Mouse (Mus musculus): Measurements from ENCODE around the gene Zmym2.

Gene Zmym2

DNA sequence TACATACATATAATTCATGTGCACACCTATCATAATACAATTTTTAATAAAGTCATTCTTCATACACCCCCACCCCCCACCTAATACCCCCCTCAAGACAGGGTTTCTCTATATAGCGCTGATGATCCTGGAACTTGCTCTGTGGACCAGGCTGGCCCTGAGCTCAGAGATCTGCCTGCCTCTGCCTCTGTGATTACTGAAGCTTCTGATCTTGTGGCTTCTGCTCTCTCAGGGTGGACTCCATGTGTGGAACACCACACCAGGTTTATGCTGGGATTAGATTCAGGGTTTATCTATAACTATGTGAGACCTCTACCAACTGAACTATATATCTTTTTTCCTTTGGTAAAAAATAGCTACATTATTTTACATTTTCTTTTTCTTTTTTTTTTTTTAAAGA lies 10.1 kb downstream of the Zmym2 start:
- no peak for TF ChIP-seq GATA4 (IDR thresholded peaks at IDR 0.05; ENCODE audit: insufficient replicate concordance, low read length)

DNA sequence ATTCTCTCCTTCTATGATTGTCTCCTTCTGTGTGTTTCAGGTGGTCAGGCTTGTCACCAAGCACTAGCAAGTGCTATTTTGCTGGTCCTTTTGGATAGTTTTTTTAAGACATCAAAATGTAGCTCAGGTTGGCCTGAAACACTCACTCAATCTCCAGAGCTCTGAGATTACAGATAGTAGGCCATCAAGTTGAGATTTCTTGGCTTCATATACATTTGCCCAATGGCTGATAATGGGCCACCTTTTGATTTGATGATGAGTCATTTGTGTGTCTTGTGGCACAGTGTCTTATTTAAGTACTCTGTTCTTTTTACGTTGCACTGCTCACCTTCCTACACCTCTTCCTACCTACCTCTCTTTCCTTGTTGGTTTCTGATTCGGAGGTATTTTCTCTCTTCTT lies 11.0 kb downstream of the Zmym2 start:
- TF ChIP-seq GATA4 (IDR thresholded peaks at IDR 0.05; ENCODE audit: insufficient replicate concordance, low read length) = no peak

DNA sequence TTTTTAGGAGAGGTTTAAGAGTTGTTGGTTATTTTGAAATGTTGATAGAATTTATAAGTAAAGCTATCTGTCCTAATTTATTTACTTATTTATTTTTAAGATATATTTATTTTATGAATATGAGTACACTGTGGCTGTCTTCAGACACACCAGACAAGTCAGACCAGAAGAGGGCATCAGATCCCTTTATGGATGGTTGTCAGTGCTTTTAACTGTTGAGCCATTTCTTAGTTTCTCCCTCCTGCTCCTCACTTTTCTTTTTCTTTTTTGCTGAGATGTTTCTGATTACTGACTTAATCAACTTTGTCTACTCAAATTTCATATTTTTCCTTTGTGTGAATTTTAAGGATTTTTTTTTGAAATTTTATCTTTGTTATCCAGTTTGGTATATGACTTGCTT lies 13.2 kb downstream of the Zmym2 start:
- no peak for TF ChIP-seq GATA4 (IDR thresholded peaks at IDR 0.05; ENCODE audit: insufficient replicate concordance, low read length)

DNA sequence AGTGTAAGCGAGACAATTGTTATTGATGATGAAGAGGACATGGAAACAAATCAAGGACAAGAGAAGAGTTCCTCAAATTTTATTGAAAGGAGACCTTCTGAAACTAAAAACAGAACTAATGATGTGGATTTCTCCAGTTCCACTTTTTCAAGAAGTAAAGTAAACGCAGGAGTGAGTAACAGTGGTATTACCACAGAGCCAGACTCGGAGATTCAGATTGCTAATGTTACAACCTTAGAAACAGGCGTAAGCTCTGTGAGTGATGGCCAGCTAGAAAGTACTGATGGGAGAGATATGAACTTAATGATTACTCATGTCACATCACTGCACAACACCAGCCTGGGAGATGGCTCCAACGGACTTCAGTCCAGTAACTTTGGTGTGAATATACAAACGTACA lies 16.6 kb downstream of the Zmym2 start:
- TF ChIP-seq GATA4 (IDR thresholded peaks at IDR 0.05; ENCODE audit: insufficient replicate concordance, low read length) = no peak

DNA sequence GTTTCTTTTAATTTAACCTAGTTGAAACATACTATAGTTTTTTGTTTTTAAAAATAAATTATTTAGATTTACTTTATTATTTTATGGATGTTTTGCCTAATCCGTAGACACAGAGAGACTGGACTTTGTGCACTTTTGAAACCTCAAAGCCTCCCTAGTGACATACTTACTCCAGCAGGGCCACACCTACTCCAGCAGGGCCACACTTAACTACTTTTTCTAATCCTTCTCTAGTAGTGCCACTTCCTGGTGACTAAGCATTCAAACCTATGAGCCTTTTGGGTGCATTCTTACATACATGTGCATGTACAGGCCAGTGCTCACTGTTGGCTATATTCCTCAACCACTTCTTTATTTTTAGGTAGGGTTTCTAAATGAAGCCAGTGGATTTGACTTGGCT lies 19.2 kb downstream of the Zmym2 start:
- no peak for TF ChIP-seq GATA4 (IDR thresholded peaks at IDR 0.05; ENCODE audit: insufficient replicate concordance, low read length)

DNA sequence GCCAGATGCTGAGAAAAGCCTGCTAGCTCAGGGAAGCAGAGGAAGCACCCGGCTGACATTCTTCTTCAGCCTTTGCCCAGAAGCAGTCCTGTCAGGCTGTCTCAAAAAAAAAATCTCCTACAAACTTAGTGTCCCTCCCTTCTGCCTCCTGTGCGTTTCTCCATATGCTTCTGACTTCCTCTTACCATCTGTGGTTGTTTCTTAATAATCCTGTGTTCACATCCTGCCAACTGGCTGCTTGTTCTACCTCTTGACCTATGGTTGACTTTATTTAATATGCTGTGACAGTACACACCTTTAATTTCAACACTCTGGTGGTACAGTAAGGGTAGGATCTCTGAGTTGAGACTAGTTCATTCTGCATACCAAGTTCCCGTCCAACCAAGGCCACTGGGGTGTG lies 32.1 kb downstream of the Zmym2 start:
- no peak for TF ChIP-seq GATA4 (IDR thresholded peaks at IDR 0.05; ENCODE audit: insufficient replicate concordance, low read length)

DNA sequence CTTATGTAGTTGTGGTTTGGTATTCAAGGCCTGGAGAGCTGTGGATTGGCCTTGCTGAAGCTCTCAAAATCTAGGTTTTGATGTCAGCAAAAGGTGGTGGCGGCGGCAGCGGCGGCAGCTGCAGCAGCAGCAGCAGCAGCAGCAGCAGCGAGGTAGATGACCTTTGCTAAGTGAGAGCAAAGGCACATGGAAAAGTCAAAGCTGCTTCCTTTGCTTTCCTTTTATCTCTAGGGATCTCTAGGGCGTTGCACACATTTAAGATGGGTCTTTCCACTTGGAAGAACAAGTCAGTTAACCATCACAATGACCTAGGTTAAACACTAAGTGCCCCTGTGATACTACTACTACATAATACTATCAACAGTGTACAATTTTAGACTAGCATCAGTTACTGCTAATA lies 49.0 kb downstream of the Zmym2 start:
- no peak for TF ChIP-seq GATA4 (IDR thresholded peaks at IDR 0.05; ENCODE audit: insufficient replicate concordance, low read length)

DNA sequence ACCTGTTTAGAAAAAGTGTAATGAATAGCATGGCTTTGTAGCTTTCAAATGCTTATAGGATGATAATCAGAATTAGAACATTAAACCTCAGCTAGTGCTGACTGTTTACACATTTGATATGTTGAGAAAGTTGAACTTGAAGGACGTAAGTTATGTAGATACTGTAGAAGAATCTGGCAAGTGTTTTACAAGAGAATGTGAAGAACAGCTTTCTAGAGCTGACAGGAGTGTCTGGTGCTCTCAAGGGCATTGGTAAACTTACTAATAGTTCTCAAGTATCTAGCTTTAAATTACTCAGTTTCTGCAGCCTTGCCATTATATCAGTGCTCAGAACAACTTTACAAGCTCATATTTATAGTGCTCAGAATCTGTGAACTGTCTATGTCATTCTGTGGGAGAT lies 53.5 kb downstream of the Zmym2 start:
- TF ChIP-seq GATA4 (IDR thresholded peaks at IDR 0.05; ENCODE audit: insufficient replicate concordance, low read length) = no peak

DNA sequence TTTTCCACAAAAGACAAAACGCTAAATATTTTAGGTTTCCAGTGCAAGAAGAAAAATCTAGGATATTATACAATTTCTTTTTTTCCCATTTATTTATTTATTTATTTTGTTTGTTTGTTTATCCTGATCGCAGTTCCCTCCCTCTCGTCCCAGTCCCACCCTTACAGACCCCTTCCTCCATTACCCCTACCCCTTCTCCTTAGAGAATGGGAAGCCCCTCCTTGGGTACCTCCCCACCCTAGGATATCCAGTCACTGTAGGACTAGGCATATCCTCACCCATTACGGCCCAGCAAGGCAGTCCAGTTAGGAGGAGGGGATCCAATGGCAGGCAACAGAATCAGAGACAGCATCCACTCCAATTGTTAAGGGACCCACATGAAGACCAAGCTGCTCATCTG lies 66.5 kb downstream of the Zmym2 start:
- no peak for TF ChIP-seq GATA4 (IDR thresholded peaks at IDR 0.05; ENCODE audit: insufficient replicate concordance, low read length)

DNA sequence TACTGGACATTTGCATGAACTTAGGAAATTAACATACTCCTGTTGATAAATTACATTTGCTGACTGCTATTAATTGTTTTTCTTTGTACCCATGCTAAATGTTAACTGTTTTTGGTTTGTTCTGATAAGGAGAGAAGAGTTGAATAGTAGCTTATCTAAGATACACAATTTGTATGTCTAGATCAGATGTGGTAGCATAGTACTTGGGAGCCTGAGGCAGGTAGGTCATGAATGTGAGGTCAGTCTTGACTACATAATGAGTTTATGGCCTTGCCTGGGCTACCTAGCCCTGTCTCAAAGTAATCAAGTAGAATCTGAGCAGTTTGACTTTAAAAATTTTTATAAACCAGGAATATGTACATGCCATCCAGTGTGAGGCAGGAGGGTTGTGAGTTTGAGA lies 67.9 kb downstream of the Zmym2 start:
- no peak for TF ChIP-seq GATA4 (IDR thresholded peaks at IDR 0.05; ENCODE audit: insufficient replicate concordance, low read length)

DNA sequence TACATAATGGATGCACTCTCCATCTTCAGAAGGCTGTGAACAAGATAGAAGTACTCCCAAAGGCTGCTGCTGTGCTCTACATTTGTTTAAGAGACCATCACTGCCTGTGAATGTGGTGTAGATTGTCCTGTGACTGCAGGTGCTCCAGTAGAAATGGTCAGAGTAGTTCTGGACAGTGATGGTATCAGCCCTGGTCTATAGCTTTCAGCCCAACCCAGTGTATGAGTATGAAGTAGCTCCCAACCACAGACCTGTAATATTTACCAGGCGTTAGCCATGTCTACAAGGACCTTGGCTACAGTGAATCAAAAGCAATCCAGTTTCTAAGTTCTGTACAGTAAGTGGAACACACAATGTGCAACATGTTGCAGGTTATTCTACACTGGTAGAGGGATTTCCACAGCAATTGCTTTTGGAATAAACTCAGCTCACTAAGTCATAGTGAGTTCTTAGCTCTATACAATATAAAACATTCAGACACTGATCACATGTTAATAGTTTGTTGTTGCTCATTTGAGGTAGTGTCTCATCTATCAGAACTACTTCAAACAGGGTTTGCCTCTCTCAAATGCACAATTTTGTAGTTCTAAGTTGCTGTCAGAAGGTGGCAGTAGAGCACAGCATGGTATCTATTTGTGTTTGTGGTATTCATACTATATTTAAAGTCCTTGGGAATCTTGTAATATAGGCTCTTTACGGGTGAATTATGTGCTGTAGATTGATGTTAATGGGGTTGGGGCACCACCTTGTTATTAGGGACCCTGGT lies 77.7 kb downstream of the Zmym2 start:
- no peak for TF ChIP-seq GATA4 (IDR thresholded peaks at IDR 0.05; ENCODE audit: insufficient replicate concordance, low read length)

DNA sequence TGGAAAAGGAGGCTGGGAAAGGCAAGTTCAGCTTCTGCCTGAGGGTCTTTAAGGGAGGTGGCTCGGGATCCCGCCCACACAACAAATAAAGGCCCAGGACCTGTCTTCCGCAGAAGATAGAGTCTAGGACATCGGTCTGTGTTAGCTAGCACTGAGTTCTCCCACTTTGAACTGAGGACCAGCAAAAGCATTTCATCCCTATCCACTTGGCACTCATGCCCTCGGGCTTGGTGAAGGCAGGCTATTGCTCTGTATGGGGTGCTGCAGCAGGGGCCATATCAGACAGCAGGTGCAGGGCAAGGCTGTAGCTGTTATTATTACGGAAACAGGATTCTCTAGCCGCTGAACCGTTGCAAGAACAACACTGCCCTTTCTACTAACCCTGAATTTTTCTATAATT lies 83.2 kb downstream of the Zmym2 start:
- TF ChIP-seq GATA4 (IDR thresholded peaks at IDR 0.05; ENCODE audit: insufficient replicate concordance, low read length) = no peak

DNA sequence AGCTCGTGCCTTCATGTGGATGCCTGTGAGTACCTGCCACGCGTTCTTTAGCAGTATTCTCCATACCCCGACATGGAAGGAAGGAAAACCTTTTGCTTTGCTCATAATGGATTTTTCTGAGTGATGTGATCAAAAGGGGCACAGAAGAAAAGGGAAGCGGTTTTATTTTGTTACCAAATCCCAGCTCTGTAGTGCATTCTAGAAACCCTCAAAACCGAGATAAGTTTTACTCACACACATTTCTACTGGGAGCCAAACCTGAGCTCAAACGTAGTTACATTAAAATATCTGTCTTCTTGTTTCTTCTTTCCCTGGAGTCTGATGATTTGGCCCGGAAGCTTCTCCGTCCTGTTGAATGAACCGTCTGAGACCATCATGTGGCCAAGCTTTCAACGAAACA lies 83.7 kb downstream of the Zmym2 start:
- TF ChIP-seq GATA4 (IDR thresholded peaks at IDR 0.05; ENCODE audit: insufficient replicate concordance, low read length) = no peak

DNA sequence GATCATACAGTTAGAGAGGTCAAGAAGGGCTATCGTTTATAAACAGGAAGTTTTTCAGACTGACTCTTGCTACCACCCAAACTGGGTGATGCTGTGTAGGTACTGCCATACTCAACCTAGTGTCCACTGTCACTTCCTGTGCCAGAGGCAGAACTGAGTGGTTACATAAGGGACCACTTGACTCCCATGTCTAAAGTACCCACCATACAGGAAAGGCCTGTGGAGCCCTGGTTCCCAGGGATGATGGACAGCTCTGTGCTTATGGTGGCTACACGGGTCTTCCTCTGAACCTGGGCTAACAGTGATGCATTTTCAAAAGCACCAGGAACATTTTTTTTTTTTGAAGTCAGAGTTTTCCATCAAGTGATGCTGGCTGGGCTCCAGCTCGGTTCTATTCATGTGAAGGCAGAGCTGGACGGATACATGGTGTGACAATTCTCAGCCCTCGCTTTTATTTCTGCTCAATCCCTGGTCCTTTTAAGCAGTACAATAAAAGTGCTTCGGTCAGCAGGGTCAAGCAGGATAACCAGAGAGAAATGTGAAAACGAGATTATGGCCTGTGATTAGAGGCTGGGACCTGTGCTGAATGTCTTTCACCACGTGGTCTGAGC lies 91.7 kb downstream of the Zmym2 start:
- TF ChIP-seq GATA4 (IDR thresholded peaks at IDR 0.05; ENCODE audit: insufficient replicate concordance, low read length) = no peak

DNA sequence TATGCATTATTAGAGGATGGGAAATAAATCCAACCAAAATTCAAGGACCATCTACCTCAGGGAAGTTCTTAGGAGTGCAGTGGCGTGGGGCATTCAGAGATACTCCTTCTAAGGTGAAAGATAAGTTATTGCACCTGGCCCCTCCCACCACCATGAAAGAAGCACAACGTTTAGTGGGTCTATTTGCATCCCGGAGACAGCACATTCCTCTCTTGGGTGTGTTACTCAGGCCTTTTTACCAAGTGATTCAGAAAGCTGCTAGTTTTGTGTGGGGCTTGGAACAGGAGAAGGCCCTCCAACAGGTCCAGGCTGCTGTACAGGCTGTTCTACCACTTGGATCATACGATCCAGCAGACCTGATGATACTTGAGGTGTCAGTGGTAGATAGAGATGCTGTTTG lies 102.2 kb downstream of the Zmym2 start:
- no peak for TF ChIP-seq GATA4 (IDR thresholded peaks at IDR 0.05; ENCODE audit: insufficient replicate concordance, low read length)

Data from liver, adult (tissue).